Comparison of ENCODE assay signal across 9 mouse cellular contexts in genomic region chr5:113208048-113208447, GRCm38 (mm10). TPM values are rescaled to one million over a fixed set of nuclear protein-coding genes. Genes with fewer than 3 reads are reported as not detected.
A peak's percentile ranks its signal among the peaks of the same experiment; 100 is the strongest.
DNase-seq lines count a peak whose midpoint lies in the region; ATAC-seq and TF ChIP-seq lines count a peak whose summit lies in the region.
"Had no signal": no experiment of that assay in that cellular context is flagged by ENCODE, and none has a peak within 500 bp of the region (broad histone marks: within the 10 kb centered on the region; RNA-seq: fewer than 3 reads in every experiment).

No protein-coding gene starts in this region.

- ATAC-seq in forebrain, embryonic 13.5 days = no peak
- ATAC-seq in forebrain, embryonic 12.5 days (ENCODE audit: low FRiP score) = no peak
- ATAC-seq in lung, postnatal 0 days = no peak
- no peak for ATAC-seq in megakaryocyte, adult 5-6 weeks (ENCODE audit: poor library complexity, severe bottlenecking)

- H3K27ac ChIP-seq in forebrain, embryonic 13.5 days = 0 out of 2 replicates have a peak overlapping the region, but pooled peaks have one; percentile 78
- H3K27ac ChIP-seq in forebrain, embryonic 12.5 days = no peak overlapping the region
- peak overlapping the region; percentile 87 for H3K27ac ChIP-seq in lung, postnatal 0 days (ENCODE audit: low read length)

- H3K9me3 ChIP-seq in forebrain, embryonic 13.5 days (replicated peaks) = no peaks in the 10 kb centered on the region
- H3K9me3 ChIP-seq in forebrain, embryonic 12.5 days = no peaks in the 10 kb centered on the region
- no peaks in the 10 kb centered on the region for H3K9me3 ChIP-seq in lung, postnatal 0 days (ENCODE audit: low read length)

- H3K27me3 ChIP-seq in forebrain, embryonic 13.5 days = no peaks in the 10 kb centered on the region
- no peaks in the 10 kb centered on the region for H3K27me3 ChIP-seq in forebrain, embryonic 12.5 days
- H3K27me3 ChIP-seq in lung, postnatal 0 days (replicated peaks; ENCODE audit: insufficient read depth, low read length) = no peaks in the 10 kb centered on the region

- no peaks in the 10 kb centered on the region for H3K36me3 ChIP-seq in forebrain, embryonic 13.5 days (ENCODE audit: poor library complexity, severe bottlenecking)
- H3K36me3 ChIP-seq in forebrain, embryonic 12.5 days (replicated peaks) = no peaks in the 10 kb centered on the region
- no peaks in the 10 kb centered on the region for H3K36me3 ChIP-seq in lung, postnatal 0 days (ENCODE audit: insufficient read depth, low read length)

- H3K4me2 ChIP-seq in forebrain, embryonic 13.5 days = no peak overlapping the region
- H3K4me2 ChIP-seq in forebrain, embryonic 12.5 days = no peak overlapping the region
- H3K4me2 ChIP-seq in lung, postnatal 0 days (replicated peaks; ENCODE audit: low read depth, low read length) = no peak overlapping the region

- intact Hi-C loops in heart, postnatal 25 days (cut with DNase I) = loop anchor here (1.0 kb wide), 1 partner anchor 28 kb away; no protein-coding TSS in a partner anchor

- DNase-seq in adrenal gland, postnatal 36 days = peak; percentile 48 to 68
- DNase-seq in heart, postnatal 25 days (ENCODE audit: low spot score) = peak; percentile 73
- no peak for DNase-seq in lung, postnatal 0 days (ENCODE audit: low spot score)
- DNase-seq in thymus, postnatal 14 days = no peak
- no peak for DNase-seq in thymus, postnatal 10 days (ENCODE audit: low spot score in 2 of 2)

- H3K9ac ChIP-seq in forebrain, embryonic 13.5 days = no peak overlapping the region
- no peak overlapping the region for H3K9ac ChIP-seq in forebrain, embryonic 12.5 days
- no peak overlapping the region for H3K9ac ChIP-seq in lung, postnatal 0 days (replicated peaks; ENCODE audit: low read depth)

- H3K4me1 ChIP-seq in forebrain, embryonic 13.5 days = peaks cover 23% of the 10 kb centered on the region
- H3K4me1 ChIP-seq in forebrain, embryonic 12.5 days = peaks cover 20% of the 10 kb centered on the region
- peaks cover 8% of the 10 kb centered on the region; the same call in 1 of the 2 replicates for H3K4me1 ChIP-seq in lung, postnatal 0 days (ENCODE audit: insufficient read depth, low read depth, low read length)

- H3K4me3 ChIP-seq in forebrain, embryonic 13.5 days = no peak overlapping the region
- H3K4me3 ChIP-seq in forebrain, embryonic 12.5 days (replicated peaks) = no peak overlapping the region
- H3K4me3 ChIP-seq in lung, postnatal 0 days (ENCODE audit: low read depth, low read length) = no peak overlapping the region

- no peak for TF ChIP-seq CTCF in lung, postnatal 0 days (IDR thresholded peaks at IDR 0.05)

- 88% methylated on average over 4 of the region's 4 CpGs for WGBS in forebrain, embryonic 13.5 days
- 85% methylated on average over 4 of the region's 4 CpGs for WGBS in forebrain, embryonic 12.5 days
- 30% methylated on average over 4 of the region's 4 CpGs for WGBS in lung, postnatal 0 days

- no peak for TF ChIP-seq EP300 in lung, postnatal 0 days (IDR thresholded peaks at IDR 0.05)

RNA-seq across cellular contexts. Expression of gene 2900026A02Rik, which starts 13.0 kb away (rescaled TPM):
- polyA plus RNA-seq in forebrain, embryonic 13.5 days (2015; fragmentation: Nextera tagmentation; extraction: Ambion mirVana) = 4.3 and 5.1 TPM in 2 replicates
- polyA plus RNA-seq in forebrain, embryonic 12.5 days (2016; fragmentation: Nextera tagmentation; extraction: Ambion mirVana) = 4.5 and 6.1 TPM in 2 replicates
- 10 to 100 TPM; 13.2 to 18.5 TPM for total RNA-seq in adrenal gland, postnatal 36 days (2021)
- 10 to 100 TPM; 21.3 to 26.1 TPM for total RNA-seq in heart, postnatal 25 days (2021)
- 6.3 and 6.9 TPM in 2 replicates for polyA plus RNA-seq in lung, postnatal 0 days (2015; fragmentation: Nextera tagmentation; extraction: Ambion mirVana)
- total RNA-seq in megakaryocyte, adult 5-6 weeks (2015) = 0.11 and 0.30 TPM in 2 replicates
- total RNA-seq in megakaryocyte, adult 5-6 weeks (2017) = 0.29 and 0.45 TPM in 2 replicates

RNA-seq across cellular contexts. Expression of gene Tmem211, which starts 18.7 kb away (rescaled TPM):
- polyA plus RNA-seq in forebrain, embryonic 13.5 days (2015; fragmentation: Nextera tagmentation; extraction: Ambion mirVana) = not detected in 2 replicates
- 0.20 and 0.28 TPM in 2 replicates for polyA plus RNA-seq in forebrain, embryonic 12.5 days (2016; fragmentation: Nextera tagmentation; extraction: Ambion mirVana)
- not detected for total RNA-seq in adrenal gland, postnatal 36 days (2021)
- not detected for total RNA-seq in heart, postnatal 25 days (2021)
- polyA plus RNA-seq in lung, postnatal 0 days (2015; fragmentation: Nextera tagmentation; extraction: Ambion mirVana) = not detected in 2 replicates
- total RNA-seq in megakaryocyte, adult 5-6 weeks (2015) = not detected in 2 replicates
- not detected in 2 replicates for total RNA-seq in megakaryocyte, adult 5-6 weeks (2017)
- total RNA-seq: layer of hippocampus, adult 18-20 months had no signal

Comparison
In these comparisons a context has a peak if more than half of its experiments do, and no peak if none do; other contexts are left out.
1. DNase-seq: peak in adrenal gland, postnatal 36 days (2 of 2) and heart, postnatal 25 days (single experiment); none in lung, postnatal 0 days (single experiment), thymus, postnatal 14 days (single experiment) and thymus, postnatal 10 days (0 of 2).
2. RNA of gene 2900026A02Rik, which starts 13.0 kb away (total RNA-seq): 21.3 to 26.1 TPM in heart, postnatal 25 days and 13.2 to 18.5 TPM in adrenal gland, postnatal 36 days; 0.11 to 0.45 TPM in megakaryocyte, adult 5-6 weeks; every median in the first group is over 4 times any median in the second.